Mouse (Mus musculus) MEL (cell line): ENCODE measurements around the gene Macrod2.

ENCODE experiments used
- ETS1 ChIP-seq: IDR thresholded peaks from 2 replicates; pipeline ENCODE4 v1.6.1; 2012; ENCODE audit warnings: low read depth, mild to moderate bottlenecking, inconsistent platforms, low read length, improper control_type of control experiment, moderate library complexity
- HCFC1 ChIP-seq: IDR thresholded peaks from 2 replicates; pipeline ENCODE4 v1.6.1; 2012; ENCODE audit warnings: low read depth, mild to moderate bottlenecking, inconsistent platforms, low read length, improper control_type of control experiment, moderate library complexity
- TAL1 ChIP-seq: IDR thresholded peaks from 2 replicates; pipeline ENCODE4 v1.6.1; 2012; ENCODE audit warnings: mild to moderate bottlenecking, inconsistent platforms, low read length, moderate library complexity, mixed read lengths

DNA sequence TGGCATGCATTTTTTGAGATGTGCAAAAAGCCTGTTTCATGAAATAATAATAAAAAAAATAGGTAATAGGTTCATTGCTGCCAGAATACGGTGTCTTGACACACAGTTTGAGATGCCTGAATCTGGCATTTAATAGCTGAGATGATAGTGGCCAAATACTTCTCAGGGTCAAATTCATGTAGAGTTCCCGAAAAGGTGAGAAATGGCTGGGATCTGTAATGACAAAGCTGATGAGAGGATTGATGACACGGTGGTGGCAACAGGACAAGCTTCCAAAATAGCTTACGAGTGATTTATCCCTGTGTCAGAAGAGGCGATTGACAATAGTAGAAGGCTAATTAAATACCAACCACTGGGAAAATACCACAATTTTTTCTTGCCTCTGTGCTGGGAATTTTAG lies 1436.4 kb downstream of the Macrod2 start:
- TF ChIP-seq ETS1 (no peak), TAL1 (no peak), HCFC1 (no peak)
